Mouse (Mus musculus) hindbrain, embryonic 11.5 days (tissue): Measurements from ENCODE around the gene St3gal6. TPM values are rescaled to one million over a fixed set of nuclear protein-coding genes. Genes with fewer than 3 reads are reported as not detected.

Source experiments
- ATAC-seq: fragments of 200-750 bp; cut with Nextera tagmentation; 2 replicates; pipeline ENCODE4 v1.8.0; 2017; ENCODE audit warnings: mild to moderate bottlenecking, moderate TSS enrichment, moderate library complexity; ENCODE audit not compliant: low FRiP score
- DNase-seq: peaks from one replicate; pipeline ENCODE4 v3.0.0-alpha.2; 2015; ENCODE audit warnings: low spot score
- H3K27ac ChIP-seq: fragments of 300-500 bp; sonication (generic); 2 replicates; pipeline ENCODE4 v1.5.1; 2014; ENCODE audit warnings: mild to moderate bottlenecking, low read depth, low read length
- H3K27me3 ChIP-seq: fragments of 300-500 bp; sonication (generic); 2 replicates; pipeline ENCODE4 v1.6.1; 2014; ENCODE audit warnings: mild to moderate bottlenecking, low read length, moderate library complexity, mixed read lengths; ENCODE audit not compliant: control insufficient read depth, insufficient read depth
- H3K36me3 ChIP-seq: fragments of 300-500 bp; sonication (generic); 2 replicates; pipeline ENCODE4 v1.6.1; 2014; ENCODE audit warnings: mild to moderate bottlenecking, low read length, moderate library complexity, mixed read lengths; ENCODE audit not compliant: control insufficient read depth, insufficient read depth
- H3K4me1 ChIP-seq: fragments of 300-500 bp; sonication (generic); replicated peaks from 2 replicates; pipeline ENCODE4 v1.6.1; 2014; ENCODE audit warnings: low read length, mixed read lengths; ENCODE audit not compliant: control insufficient read depth, insufficient read depth
- H3K4me2 ChIP-seq: fragments of 300-500 bp; sonication (generic); replicated peaks from 2 replicates; pipeline ENCODE4 v1.6.1; 2014; ENCODE audit warnings: mild to moderate bottlenecking, low read depth, low read length
- H3K4me3 ChIP-seq: fragments of 300-500 bp; sonication (generic); 2 replicates; pipeline ENCODE4 v1.5.1; 2014; ENCODE audit warnings: low read depth, low read length
- H3K9ac ChIP-seq: fragments of 300-500 bp; sonication (generic); 2 replicates; pipeline ENCODE4 v1.6.1; 2014; ENCODE audit warnings: low read depth, low read length
- H3K9me3 ChIP-seq: fragments of 300-500 bp; sonication (generic); 2 replicates; pipeline ENCODE4 v1.6.1; 2016; ENCODE audit warnings: low read length; ENCODE audit not compliant: control insufficient read depth
- WGBS: fragments of 180-500 bp; shearing (Covaris S2); extraction: QIAGEN DNeasy Blood & Tissue Kit; methylation state at CpG from one replicate; pipeline ENCODE4 v1.1.7; 2014; 5-methylcytosine and 5-hydroxymethylcytosine counted together
- polyA plus RNA-seq: library from polyadenylated mRNA; unstranded; fragments of >200 nt; fragmentation: Nextera tagmentation; extraction: Ambion mirVana; gene quantifications from 2 replicates; pipeline ENCODE4 v1.2.1, GENCODE M21; 2014

The St3gal6 gene
- polyA plus RNA-seq, 1 experiment from 2014 or later, result 9.8 TPM

DNA sequence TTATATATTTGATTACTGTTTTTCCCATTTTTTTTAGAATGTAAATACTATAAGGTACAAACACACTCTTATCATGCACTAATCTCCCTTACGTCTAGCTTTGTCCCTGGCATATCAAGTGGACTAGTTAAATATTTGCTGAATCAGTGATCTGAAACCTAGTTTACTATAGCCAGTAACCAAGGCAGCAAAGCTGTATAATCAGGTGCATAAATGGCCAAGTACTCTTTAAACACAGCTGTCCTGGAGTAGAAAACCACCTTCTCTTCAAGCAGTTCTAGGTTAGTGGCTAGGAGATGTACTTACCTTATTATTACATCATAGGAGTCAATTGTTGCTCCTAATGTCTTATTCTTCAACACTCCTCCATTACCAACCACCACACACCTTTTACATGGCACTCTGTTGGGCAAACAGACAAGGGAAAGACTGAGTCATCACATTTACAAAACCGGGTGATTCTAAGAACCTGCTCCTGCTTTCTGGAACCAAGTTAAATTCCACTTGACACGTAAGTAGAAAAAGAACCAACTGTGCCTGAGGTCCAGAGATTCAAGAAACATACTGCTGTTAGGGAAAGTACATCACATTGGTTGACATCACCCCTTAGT, 48.4 kb downstream of the St3gal6 start:
- Histone ChIP-seq H3K27me3 (no peaks in the 10 kb centered on the region), H3K4me1 (no peaks in the 10 kb centered on the region), H3K36me3 (no peaks in the 10 kb centered on the region), H3K27ac (no peak overlapping the region), H3K4me2 (no peak overlapping the region), H3K4me3 (no peak overlapping the region), H3K9ac (no peak overlapping the region), H3K9me3 (no peaks in the 10 kb centered on the region)
- no peak for ATAC-seq
- DNase-seq, result no peak
- 90% methylated on average over 3 of the region's 3 CpGs for WGBS

GRCm38 (mm10) chr16:58474875-58475274, 49.2 kb downstream of the St3gal6 start:
- ATAC-seq, result no peak
- no peaks in the 10 kb centered on the region for H3K36me3 ChIP-seq

GRCm38 (mm10) chr16:58470841-58471240, 53.2 kb downstream of the St3gal6 start:
- Histone ChIP-seq H3K4me3 (no peak overlapping the region), H3K27ac (no peak overlapping the region), H3K4me1 (no peaks in the 10 kb centered on the region), H3K27me3 (no peaks in the 10 kb centered on the region), H3K36me3 (no peaks in the 10 kb centered on the region), H3K4me2 (no peak overlapping the region), H3K9ac (no peak overlapping the region), H3K9me3 (no peaks in the 10 kb centered on the region)
- 91% methylated on average over 4 of the region's 4 CpGs for WGBS
- ATAC-seq, result no peak
- DNase-seq, result no peak

More at GRCm38 (mm10) chr16:58474875-58475274, 49.2 kb downstream of the St3gal6 start:
- H3K27ac ChIP-seq, result no peak overlapping the region
- no peak for DNase-seq
- no peak overlapping the region for H3K4me3 ChIP-seq
- no peak overlapping the region for H3K4me2 ChIP-seq
- no peaks in the 10 kb centered on the region for H3K4me1 ChIP-seq
- H3K27me3 ChIP-seq, result no peaks in the 10 kb centered on the region
- WGBS, result 59% methylated on average over 3 of the region's 3 CpGs
- H3K9me3 ChIP-seq, result no peaks in the 10 kb centered on the region
- no peak overlapping the region for H3K9ac ChIP-seq

GRCm38 (mm10) chr16:58470061-58470460, 54.0 kb downstream of the St3gal6 start:
- no peak overlapping the region for H3K4me3 ChIP-seq
- H3K36me3 ChIP-seq, result no peaks in the 10 kb centered on the region
- no peak overlapping the region for H3K4me2 ChIP-seq
- WGBS, result 93% methylated on average over 8 of the region's 8 CpGs
- ATAC-seq (no peak), DNase-seq (no peak)
- H3K9ac ChIP-seq, result no peak overlapping the region
- H3K27me3 ChIP-seq, result no peaks in the 10 kb centered on the region
- no peaks in the 10 kb centered on the region for H3K4me1 ChIP-seq
- no peak overlapping the region for H3K27ac ChIP-seq
- no peaks in the 10 kb centered on the region for H3K9me3 ChIP-seq

DNA sequence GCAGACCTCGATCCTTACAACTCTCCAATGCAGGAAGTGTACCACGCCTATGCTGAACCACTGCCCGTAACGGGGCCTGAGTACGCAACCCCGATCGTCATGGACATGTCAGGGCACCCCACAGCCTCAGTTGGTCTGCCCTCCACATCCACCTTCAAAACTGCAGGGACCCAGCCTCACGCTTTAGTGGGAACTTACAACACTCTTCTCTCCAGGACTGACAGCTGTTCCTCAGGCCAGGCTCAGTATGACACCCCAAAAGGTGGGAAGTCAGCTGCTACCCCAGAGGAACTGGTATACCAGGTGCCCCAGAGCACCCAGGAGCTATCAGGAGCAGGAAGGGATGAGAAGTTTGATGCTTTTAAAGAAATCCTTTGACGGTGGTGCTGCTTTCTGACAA, 58.6 kb downstream of the St3gal6 start:
- Histone ChIP-seq H3K36me3 (no peaks in the 10 kb centered on the region), H3K4me1 (no peaks in the 10 kb centered on the region)
- WGBS, result 92% methylated on average over 9 of the region's 9 CpGs

DNA sequence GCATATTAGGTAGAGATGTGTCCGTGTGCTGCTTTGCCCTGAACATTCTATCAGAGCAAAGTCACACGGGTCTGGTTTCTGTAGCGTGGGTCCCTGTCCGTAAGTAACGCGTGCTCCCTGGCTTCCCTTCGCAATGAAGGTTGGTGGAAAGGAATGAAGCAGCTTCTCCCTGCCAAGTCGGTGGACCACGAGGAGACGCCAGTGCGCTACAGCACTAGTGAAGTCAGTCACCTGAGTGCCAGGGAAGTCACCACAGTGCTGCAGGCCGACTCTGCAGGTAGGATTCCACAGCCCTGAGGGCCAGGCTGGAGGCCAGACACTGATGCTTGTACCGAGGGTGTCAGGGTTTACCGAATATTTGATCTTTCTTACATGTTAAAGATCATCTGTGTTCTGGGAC, 60.0 kb downstream of the St3gal6 start:
- H3K4me1 ChIP-seq, result no peaks in the 10 kb centered on the region
- ATAC-seq, result no peak
- no peak overlapping the region for H3K9ac ChIP-seq
- WGBS, result 96% methylated on average over 14 of the region's 14 CpGs
- DNase-seq, result no peak
- H3K36me3 ChIP-seq, result no peaks in the 10 kb centered on the region
- no peak overlapping the region for H3K27ac ChIP-seq
- no peak overlapping the region for H3K4me2 ChIP-seq
- H3K27me3 ChIP-seq, result no peaks in the 10 kb centered on the region
- H3K4me3 ChIP-seq, result no peak overlapping the region
- H3K9me3 ChIP-seq, result no peaks in the 10 kb centered on the region

More for the DNA sequence above, 58.6 kb downstream of the St3gal6 start:
- Histone ChIP-seq H3K4me2 (no peak overlapping the region), H3K9me3 (no peaks in the 10 kb centered on the region), H3K27ac (no peak overlapping the region), H3K4me3 (no peak overlapping the region), H3K9ac (no peak overlapping the region), H3K27me3 (no peaks in the 10 kb centered on the region)
- ATAC-seq, result no peak
- no peak for DNase-seq

DNA sequence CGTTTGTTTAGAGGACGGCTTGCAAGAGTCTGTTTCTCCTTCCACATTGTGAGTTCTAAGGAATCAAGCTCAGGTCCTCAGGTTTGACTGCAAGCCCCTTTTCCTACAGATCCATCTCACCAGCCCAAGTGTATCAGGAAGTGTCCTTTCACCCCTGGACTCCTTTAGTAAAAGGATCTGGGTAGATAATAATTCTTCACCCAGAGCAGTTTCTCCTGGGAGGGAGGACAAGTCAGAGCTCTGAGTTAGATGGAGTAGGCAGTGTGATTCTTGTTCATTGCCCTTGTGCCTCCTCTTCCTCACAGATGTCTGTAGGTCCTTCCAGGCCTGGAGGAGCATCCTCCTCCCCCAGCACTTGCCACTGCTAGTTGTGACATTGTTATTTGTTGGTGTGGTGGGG, 61.5 kb downstream of the St3gal6 start:
- WGBS, result 92% methylated on average over 2 of the region's 2 CpGs
- Histone ChIP-seq H3K4me3 (no peak overlapping the region), H3K9me3 (no peaks in the 10 kb centered on the region), H3K27ac (no peak overlapping the region), H3K4me2 (no peak overlapping the region), H3K36me3 (no peaks in the 10 kb centered on the region), H3K9ac (no peak overlapping the region), H3K4me1 (no peaks in the 10 kb centered on the region), H3K27me3 (no peaks in the 10 kb centered on the region)
- DNase-seq (no peak), ATAC-seq (no peak)

DNA sequence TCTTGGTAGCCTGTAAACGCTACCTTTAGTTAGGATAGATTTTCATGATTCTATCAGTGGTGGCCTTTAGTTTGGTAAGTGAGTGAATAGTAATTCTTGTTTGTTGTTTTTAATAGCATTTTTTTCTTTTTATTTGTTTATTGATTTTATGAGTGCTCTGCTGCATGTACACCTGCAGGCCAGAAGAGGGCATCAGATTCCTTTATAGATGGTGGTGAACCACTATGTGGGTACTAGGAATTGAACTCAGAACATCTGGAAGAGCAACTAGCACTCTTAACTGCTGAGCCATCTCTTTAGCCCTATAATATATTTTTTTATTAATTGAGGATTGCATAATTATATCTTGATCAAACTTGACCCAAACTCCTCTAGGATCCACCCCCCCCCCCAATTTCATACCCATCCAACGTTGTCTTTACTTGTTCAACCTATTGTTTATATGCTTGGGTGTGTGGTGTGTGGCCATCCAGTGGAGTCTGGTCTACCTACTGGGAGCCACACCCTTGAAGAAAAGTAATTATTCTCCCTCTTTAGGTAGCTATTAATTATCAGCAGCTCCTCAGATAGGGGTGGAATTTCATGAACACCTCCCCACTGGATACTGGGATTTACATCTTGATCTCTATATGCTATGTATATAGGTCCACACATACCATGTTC, 62.1 kb downstream of the St3gal6 start:
- no peak for DNase-seq
- Histone ChIP-seq H3K4me3 (no peak overlapping the region), H3K9ac (no peak overlapping the region), H3K27ac (no peak overlapping the region), H3K36me3 (no peaks in the 10 kb centered on the region), H3K4me2 (no peak overlapping the region), H3K27me3 (no peaks in the 10 kb centered on the region), H3K4me1 (no peaks in the 10 kb centered on the region), H3K9me3 (no peaks in the 10 kb centered on the region)
- WGBS, result 94% methylated on average over 2 of the region's 2 CpGs
- peak; percentile 55; the same call in 1 of the 2 replicates for ATAC-seq

GRCm38 (mm10) chr16:58460386-58460785, 63.7 kb downstream of the St3gal6 start:
- H3K4me3 ChIP-seq, result no peak overlapping the region
- H3K9me3 ChIP-seq, result no peaks in the 10 kb centered on the region
- no peaks in the 10 kb centered on the region for H3K27me3 ChIP-seq
- H3K4me1 ChIP-seq, result no peaks in the 10 kb centered on the region
- no peak for DNase-seq
- no peak overlapping the region for H3K27ac ChIP-seq
- ATAC-seq, result no peak
- WGBS, result 90% methylated on average over 10 of the region's 10 CpGs
- no peak overlapping the region for H3K9ac ChIP-seq
- no peak overlapping the region for H3K4me2 ChIP-seq
- no peaks in the 10 kb centered on the region for H3K36me3 ChIP-seq
